Mouse (Mus musculus) MN1 (cell line): ENCODE measurements at regions not wholly inside any gene's neighbourhood (a gene's known extent, or its start where the extent isn't known, plus 50 kb on each side); places are given as distances from the start of the nearest gene placed in this dataset.

Experiments
- DNase-seq: peaks from one replicate; pipeline ENCODE4 v3.0.0-alpha.2; 2016; ENCODE audit warnings: low spot score

DNA sequence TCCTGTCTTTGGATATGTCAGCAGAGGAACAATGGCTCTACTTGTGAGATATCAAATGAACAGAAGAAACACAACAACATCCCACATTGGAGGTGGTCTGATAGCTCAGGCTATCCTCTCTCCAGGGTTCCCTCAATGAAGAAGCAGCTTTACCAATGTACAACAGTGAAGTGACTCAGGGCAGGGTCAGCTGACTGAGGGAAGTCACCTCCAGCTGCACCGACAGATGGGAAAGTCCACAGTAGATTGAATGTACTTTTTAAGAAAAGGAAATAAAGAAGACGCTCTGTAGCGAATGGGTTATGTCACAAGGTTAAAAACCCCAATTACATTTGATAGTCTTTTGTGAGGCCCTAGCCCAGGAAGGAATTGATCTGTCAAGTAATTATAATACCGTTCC, 62.6 kb upstream of the Tnfaip3 start:
- DNase-seq = no peak

DNA sequence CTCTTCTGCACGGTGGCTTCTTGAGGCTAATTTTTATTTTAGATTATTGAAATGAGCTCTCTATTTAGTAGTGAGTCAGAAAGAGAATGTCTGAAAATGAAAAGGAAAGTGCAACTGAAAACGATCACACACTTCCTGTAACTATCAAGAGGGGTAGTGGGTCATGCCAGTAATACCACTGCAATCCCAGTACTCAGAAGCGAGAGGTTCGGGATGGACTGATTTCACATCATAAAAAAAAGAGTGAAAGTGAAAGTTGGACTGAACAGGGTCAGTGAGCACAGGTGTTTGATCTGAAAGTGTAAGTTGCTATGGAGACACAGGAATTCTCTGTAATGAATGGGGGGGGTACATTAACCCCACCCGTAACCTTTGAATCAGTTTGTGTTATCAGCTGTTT, 52.9 kb upstream of the Tnfaip3 start:
- no peak for DNase-seq

DNA sequence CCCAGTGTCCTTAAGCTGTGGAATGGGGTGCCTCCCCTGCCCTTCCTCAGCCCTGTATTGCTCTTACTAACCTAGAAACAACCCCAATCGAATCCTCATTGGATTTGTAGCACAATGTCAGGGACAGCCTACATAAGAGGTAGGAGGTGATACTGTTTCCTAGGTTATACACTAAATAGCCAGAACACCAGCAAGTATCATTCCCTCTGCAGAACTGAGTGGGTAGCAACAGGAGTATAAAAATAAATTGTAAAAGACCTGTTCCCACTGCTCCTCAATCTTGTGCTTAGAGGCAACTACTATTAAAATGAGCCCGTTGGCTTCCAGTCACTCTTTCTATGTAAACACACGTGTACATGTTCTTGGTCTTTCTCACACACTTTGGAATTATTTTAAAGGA, 52.2 kb upstream of the Tnfaip3 start:
- DNase-seq = no peak

GRCm38 (mm10) chr10:19066821-19067350, 51.4 kb upstream of the Tnfaip3 start:
- no peak for DNase-seq
